Mouse (Mus musculus): ENCODE measurements around the gene Pfkp.

DNA sequence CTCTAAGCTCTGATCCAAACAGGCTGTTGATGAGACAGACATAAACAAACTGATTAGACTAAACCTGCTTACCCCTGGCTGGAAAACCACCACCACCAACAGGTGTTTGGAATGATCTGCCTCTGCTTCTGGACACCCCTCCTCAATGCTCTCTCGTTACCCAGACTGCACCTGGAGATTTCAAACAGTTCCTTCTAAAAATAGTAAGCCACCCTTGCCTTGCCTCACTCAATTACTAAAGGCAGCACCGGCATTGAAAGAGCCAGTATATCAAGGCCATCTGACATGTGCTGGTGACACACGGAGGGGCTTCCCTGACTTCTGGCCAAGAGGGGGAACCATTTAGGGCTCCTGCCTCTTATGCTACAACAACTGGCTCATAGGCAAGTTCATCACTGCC lies 57.7 kb downstream of the Pfkp start:
- TF ChIP-seq HCFC1 (IDR thresholded peaks at IDR 0.05; ENCODE audit: borderline replicate concordance, insufficient read depth, low read length) (no peak), ZNF384 (IDR thresholded peaks at IDR 0.05; ENCODE audit: low read depth, low read length) (no peak)
